Mouse (Mus musculus) lung, postnatal 0 days (tissue): ENCODE data around the gene Clip4. TPM values are rescaled to one million over a fixed set of nuclear protein-coding genes. Genes with fewer than 3 reads are reported as not detected.
A peak's percentile ranks its signal among the peaks of the same experiment; 100 is the strongest.

Source experiments
- ATAC-seq: fragments of 200-750 bp; cut with Nextera tagmentation; 2 replicates; pipeline ENCODE4 v1.8.0; 2017; ENCODE audit warnings: moderate library complexity
- DNase-seq: peaks from one replicate; pipeline ENCODE4 v3.0.0-alpha.2; 2016; ENCODE audit warnings: low spot score
- H3K27ac ChIP-seq: fragments of 300-500 bp; sonication (generic); 2 replicates; pipeline ENCODE4 v1.5.1; 2014; ENCODE audit warnings: antibody characterized with exemption, mild to moderate bottlenecking, low read length, mixed read lengths
- H3K27me3 ChIP-seq: fragments of 300-500 bp; sonication (generic); replicated peaks from 2 replicates; pipeline ENCODE4 v1.6.1; 2014; ENCODE audit warnings: low read length, mixed read lengths; ENCODE audit not compliant: insufficient read depth
- H3K36me3 ChIP-seq: fragments of 300-500 bp; sonication (generic); 2 replicates; pipeline ENCODE4 v1.6.1; 2014; ENCODE audit warnings: low read length, mixed read lengths; ENCODE audit not compliant: insufficient read depth
- H3K4me1 ChIP-seq: fragments of 300-500 bp; sonication (generic); 2 replicates; pipeline ENCODE4 v1.6.1; 2014; ENCODE audit warnings: antibody characterized with exemption, low read depth, low read length, mixed read lengths; ENCODE audit not compliant: insufficient read depth
- H3K4me2 ChIP-seq: fragments of 300-500 bp; sonication (generic); replicated peaks from 2 replicates; pipeline ENCODE4 v1.6.1; 2014; ENCODE audit warnings: low read depth, mild to moderate bottlenecking, low read length, moderate library complexity, mixed read lengths
- H3K4me3 ChIP-seq: fragments of 300-500 bp; sonication (generic); 2 replicates; pipeline ENCODE4 v1.5.1; 2014; ENCODE audit warnings: low read depth, low read length
- H3K9ac ChIP-seq: fragments of 300-500 bp; sonication (generic); replicated peaks from 2 replicates; pipeline ENCODE4 v1.6.1; 2014; ENCODE audit warnings: low read depth, mild to moderate bottlenecking
- H3K9me3 ChIP-seq: fragments of 300-500 bp; sonication (generic); 2 replicates; pipeline ENCODE4 v1.6.1; 2016; ENCODE audit warnings: low read length, mixed read lengths
- CTCF ChIP-seq: IDR thresholded peaks from 2 replicates; pipeline ENCODE4 v1.5.1; 2016; ENCODE audit warnings: antibody characterized with exemption, mild to moderate bottlenecking
- EP300 ChIP-seq: IDR thresholded peaks from 2 replicates; pipeline ENCODE4 v1.6.1; 2016; ENCODE audit warnings: antibody characterized with exemption, mild to moderate bottlenecking, control low read depth
- WGBS: fragments of 180-500 bp; shearing (Covaris S2); extraction: QIAGEN DNeasy Blood & Tissue Kit; methylation state at CpG from one replicate; pipeline ENCODE4 v1.1.7; 2014; 5-methylcytosine and 5-hydroxymethylcytosine counted together
- polyA plus RNA-seq: library from polyadenylated mRNA; unstranded; fragments of >200 nt; fragmentation: Nextera tagmentation; extraction: Ambion mirVana; gene quantifications from 2 replicates; pipeline ENCODE4 v1.2.1, GENCODE M21; 2015

Clip4 gene
- polyA plus RNA-seq, 1 experiment from 2014 or later: 25.8 TPM

- H3K4me1 ChIP-seq: no peaks in the 10 kb centered on the region
- ATAC-seq (no peak), DNase-seq (no peak)
- 68% methylated on average over 4 of the region's 4 CpGs for WGBS
- H3K9me3 ChIP-seq: 0 out of 2 replicates have a peak, but pooled peaks cover 3% of the 10 kb centered on the region
- no peak overlapping the region for H3K9ac ChIP-seq
- H3K27ac ChIP-seq: no peak overlapping the region
- H3K4me2 ChIP-seq: no peak overlapping the region
- TF ChIP-seq EP300 (no peak), CTCF (no peak)
- H3K4me3 ChIP-seq: no peak overlapping the region
- H3K36me3 ChIP-seq: no peaks in the 10 kb centered on the region
- no peaks in the 10 kb centered on the region for H3K27me3 ChIP-seq
These were observed 5.9 kb downstream of the Clip4 start for GRCm38 (mm10) chr17:71774173-71774572.

DNA sequence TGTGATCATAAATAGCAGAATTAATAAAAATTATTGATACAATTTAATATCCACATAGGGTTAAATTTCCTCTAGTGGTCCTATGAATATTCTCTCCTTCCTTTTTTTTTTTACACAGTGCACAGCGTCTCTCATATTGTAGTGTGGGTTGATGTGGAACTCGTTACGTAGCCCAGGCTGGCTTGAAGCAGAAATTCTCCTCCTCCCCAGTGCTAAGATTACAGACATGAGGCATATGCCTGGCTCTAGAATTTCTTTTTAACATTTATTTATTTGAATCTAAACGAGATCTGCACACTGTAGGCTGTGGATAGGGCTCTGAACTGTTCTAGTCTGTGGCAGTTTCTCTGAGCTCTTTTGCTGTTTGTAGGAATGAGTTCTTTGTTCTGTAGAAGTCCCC is 7.0 kb downstream of the Clip4 start:
- Histone ChIP-seq H3K27ac (no peak overlapping the region), H3K36me3 (no peaks in the 10 kb centered on the region), H3K9ac (no peak overlapping the region), H3K4me3 (no peak overlapping the region), H3K27me3 (no peaks in the 10 kb centered on the region), H3K4me2 (no peak overlapping the region), H3K9me3 (0 out of 2 replicates have a peak, but pooled peaks cover 3% of the 10 kb centered on the region), H3K4me1 (no peaks in the 10 kb centered on the region)
- TF ChIP-seq CTCF: no peak
- TF ChIP-seq EP300: no peak
- ATAC-seq (no peak), DNase-seq (no peak)
- 66% methylated on average over 4 of the region's 4 CpGs for WGBS

DNA sequence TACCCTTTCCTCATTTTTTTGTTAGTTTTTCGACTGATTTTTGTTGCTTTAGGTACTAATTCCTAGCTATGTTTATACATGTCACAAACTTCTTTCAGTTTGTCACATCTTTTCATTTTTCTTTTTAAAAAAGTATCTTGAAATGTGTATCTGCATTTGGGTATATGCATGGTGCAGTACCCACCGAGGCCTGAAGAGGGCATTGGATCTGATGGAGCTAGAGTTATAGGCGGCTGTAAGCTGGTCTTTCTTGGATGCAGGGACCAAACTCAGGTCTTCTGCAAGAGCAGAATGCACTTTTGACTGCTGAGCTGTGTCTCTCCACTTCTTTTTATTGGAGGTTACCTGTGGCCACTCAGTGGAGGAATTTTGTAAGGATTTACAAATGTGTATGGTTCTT is 10.4 kb downstream of the Clip4 start:
- no peak overlapping the region for H3K27ac ChIP-seq
- ATAC-seq (no peak), DNase-seq (no peak)
- H3K36me3 ChIP-seq: no peaks in the 10 kb centered on the region
- no peak overlapping the region for H3K4me3 ChIP-seq
- H3K4me2 ChIP-seq: no peak overlapping the region
- peaks cover 3% of the 10 kb centered on the region; the same call in 1 of the 2 replicates for H3K4me1 ChIP-seq
- WGBS: 67% methylated on average over 3 of the region's 3 CpGs
- TF ChIP-seq CTCF (peak; percentile 38), EP300 (no peak)
- H3K9me3 ChIP-seq: 0 out of 2 replicates have a peak, but pooled peaks cover 3% of the 10 kb centered on the region
- H3K27me3 ChIP-seq: no peaks in the 10 kb centered on the region
- H3K9ac ChIP-seq: no peak overlapping the region

GRCm38 (mm10) chr17:71780490-71780889 is 12.2 kb downstream of the Clip4 start:
- H3K9ac ChIP-seq: no peak overlapping the region
- 49% methylated on average over 2 of the region's 2 CpGs for WGBS
- H3K4me1 ChIP-seq: peaks cover 3% of the 10 kb centered on the region; the same call in 1 of the 2 replicates
- H3K4me3 ChIP-seq: no peak overlapping the region
- peak; percentile 56 for ATAC-seq
- no peaks in the 10 kb centered on the region for H3K36me3 ChIP-seq
- no peak overlapping the region; the same call in 1 of the 2 replicates for H3K4me2 ChIP-seq
- TF ChIP-seq EP300: no peak
- no peak for TF ChIP-seq CTCF
- 0 out of 2 replicates have a peak, but pooled peaks cover 3% of the 10 kb centered on the region for H3K9me3 ChIP-seq
- DNase-seq: peak; percentile 62
- peak overlapping the region; percentile 68 for H3K27ac ChIP-seq
- no peaks in the 10 kb centered on the region for H3K27me3 ChIP-seq

DNA sequence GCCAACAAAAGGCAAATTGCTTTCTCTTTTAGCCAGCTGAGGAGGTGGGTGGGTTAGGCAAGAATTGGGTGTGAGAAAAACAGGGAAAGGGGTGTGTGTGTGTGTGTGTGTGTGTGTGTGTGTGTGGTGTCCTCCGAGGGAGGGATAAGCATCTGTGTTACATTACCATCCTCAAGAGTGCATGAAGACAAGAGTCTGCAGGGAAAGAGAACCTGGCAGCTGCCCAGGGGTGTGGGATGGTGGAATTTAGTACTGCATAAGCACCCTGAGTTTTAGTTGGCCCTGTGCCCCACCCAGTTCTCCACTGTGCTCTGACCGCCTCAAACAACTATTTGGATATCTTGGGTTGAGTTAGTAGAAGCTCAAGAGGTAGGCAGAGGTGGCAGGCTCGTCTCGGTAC is 12.7 kb downstream of the Clip4 start:
- H3K4me1 ChIP-seq: peaks cover 3% of the 10 kb centered on the region; the same call in 1 of the 2 replicates
- ATAC-seq (peak; percentile 89), DNase-seq (peak; percentile 73)
- TF ChIP-seq EP300 (no peak), CTCF (no peak)
- peak overlapping the region; percentile 68 for H3K27ac ChIP-seq
- no peak overlapping the region for H3K9ac ChIP-seq
- H3K27me3 ChIP-seq: no peaks in the 10 kb centered on the region
- peak overlapping the region; percentile 89 for H3K4me2 ChIP-seq
- H3K36me3 ChIP-seq: no peaks in the 10 kb centered on the region
- H3K4me3 ChIP-seq: no peak overlapping the region
- 41% methylated on average over 4 of the region's 4 CpGs for WGBS
- 0 out of 2 replicates have a peak, but pooled peaks cover 3% of the 10 kb centered on the region for H3K9me3 ChIP-seq

DNA sequence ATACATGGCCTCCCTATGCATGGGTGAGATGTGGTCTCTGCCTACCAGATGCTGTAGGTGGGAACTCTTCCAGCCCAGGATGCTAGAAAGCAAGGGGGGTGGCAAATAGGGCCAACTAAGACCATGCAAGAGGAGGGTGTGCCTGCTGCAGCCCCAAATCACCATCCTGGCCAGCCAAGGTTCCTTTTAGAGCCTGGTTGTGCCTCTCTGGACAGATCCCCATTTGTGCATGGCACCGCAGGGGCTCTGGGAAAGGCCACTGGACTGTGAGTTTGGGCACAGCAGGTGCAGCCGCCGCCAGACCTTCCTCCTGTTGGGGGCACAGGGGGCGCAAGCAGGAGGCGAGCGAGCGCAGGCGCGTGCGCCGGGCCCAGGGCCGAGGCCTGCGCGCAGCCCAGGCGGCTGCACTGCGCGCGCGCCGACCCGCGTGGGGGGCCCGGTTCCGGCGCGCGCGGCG is 14.0 kb downstream of the Clip4 start:
- Histone ChIP-seq H3K27ac (peak overlapping the region; percentile 57), H3K4me1 (peaks cover 3% of the 10 kb centered on the region; the same call in 1 of the 2 replicates), H3K4me3 (peak overlapping the region; percentile 56), H3K9ac (0 out of 2 replicates have a peak overlapping the region, but pooled peaks have one; percentile 12), H3K4me2 (peak overlapping the region; percentile 89), H3K36me3 (no peaks in the 10 kb centered on the region), H3K9me3 (0 out of 2 replicates have a peak, but pooled peaks cover 3% of the 10 kb centered on the region), H3K27me3 (no peaks in the 10 kb centered on the region)
- ATAC-seq (peak; percentile 42), DNase-seq (peak; percentile 12)
- WGBS: 3% methylated on average over 13 of the region's 29 CpGs
- no peak; the same call in 1 of the 2 replicates for TF ChIP-seq CTCF
